Mouse (Mus musculus) neural tube, embryonic 14.5 days (tissue): ENCODE data around the gene Ache. TPM values are rescaled to one million over a fixed set of nuclear protein-coding genes. Genes with fewer than 3 reads are reported as not detected.

Source experiments
- ATAC-seq: fragments of 200-750 bp; cut with Nextera tagmentation; 2 replicates; pipeline ENCODE4 v1.8.0; 2017; ENCODE audit warnings: low read depth, mild to moderate bottlenecking, moderate TSS enrichment, moderate library complexity
- H3K27ac ChIP-seq: fragments of 300-500 bp; sonication (generic); 2 replicates; pipeline ENCODE4 v1.5.1; 2014; ENCODE audit warnings: low read depth, mild to moderate bottlenecking, control low read depth, low read length, moderate library complexity, mixed read lengths
- H3K27me3 ChIP-seq: fragments of 300-500 bp; sonication (generic); 2 replicates; pipeline ENCODE4 v1.6.1; 2014; ENCODE audit warnings: low read length; ENCODE audit not compliant: control insufficient read depth, insufficient read depth
- H3K36me3 ChIP-seq: fragments of 300-500 bp; sonication (generic); 2 replicates; pipeline ENCODE4 v1.6.1; 2014; ENCODE audit warnings: low read length, mixed read lengths; ENCODE audit not compliant: control insufficient read depth, insufficient read depth
- H3K4me1 ChIP-seq: fragments of 300-500 bp; sonication (generic); 2 replicates; pipeline ENCODE4 v1.6.1; 2014; ENCODE audit warnings: low read length; ENCODE audit not compliant: control insufficient read depth, insufficient read depth
- H3K4me2 ChIP-seq: fragments of 300-500 bp; sonication (generic); 2 replicates; pipeline ENCODE4 v1.6.1; 2014; ENCODE audit warnings: mild to moderate bottlenecking, low read depth, low read length, control low read depth
- H3K4me3 ChIP-seq: fragments of 300-500 bp; sonication (generic); 2 replicates; pipeline ENCODE4 v1.5.1; 2014; ENCODE audit warnings: low read depth, low read length, control low read depth, mixed read lengths
- H3K9ac ChIP-seq: fragments of 300-500 bp; sonication (generic); replicated peaks from 2 replicates; pipeline ENCODE4 v1.6.1; 2014; ENCODE audit warnings: low read depth, mild to moderate bottlenecking, control low read depth, low read length, mixed read lengths
- H3K9me3 ChIP-seq: fragments of 300-500 bp; sonication (generic); 2 replicates; pipeline ENCODE4 v1.6.1; 2016; ENCODE audit warnings: low read length; ENCODE audit not compliant: control insufficient read depth
- WGBS: fragments of 180-500 bp; shearing (Covaris S2); extraction: QIAGEN DNeasy Blood & Tissue Kit; methylation state at CpG from one replicate; pipeline ENCODE4 v1.1.7; 2014; 5-methylcytosine and 5-hydroxymethylcytosine counted together
- polyA plus RNA-seq: library from polyadenylated mRNA; unstranded; fragments of >200 nt; fragmentation: Nextera tagmentation; extraction: Ambion mirVana; gene quantifications from 2 replicates; pipeline ENCODE4 v1.2.1, GENCODE M21; 2014

Gene Ache
- polyA plus RNA-seq, 1 experiment from 2014 or later, result 79.1 TPM

DNA sequence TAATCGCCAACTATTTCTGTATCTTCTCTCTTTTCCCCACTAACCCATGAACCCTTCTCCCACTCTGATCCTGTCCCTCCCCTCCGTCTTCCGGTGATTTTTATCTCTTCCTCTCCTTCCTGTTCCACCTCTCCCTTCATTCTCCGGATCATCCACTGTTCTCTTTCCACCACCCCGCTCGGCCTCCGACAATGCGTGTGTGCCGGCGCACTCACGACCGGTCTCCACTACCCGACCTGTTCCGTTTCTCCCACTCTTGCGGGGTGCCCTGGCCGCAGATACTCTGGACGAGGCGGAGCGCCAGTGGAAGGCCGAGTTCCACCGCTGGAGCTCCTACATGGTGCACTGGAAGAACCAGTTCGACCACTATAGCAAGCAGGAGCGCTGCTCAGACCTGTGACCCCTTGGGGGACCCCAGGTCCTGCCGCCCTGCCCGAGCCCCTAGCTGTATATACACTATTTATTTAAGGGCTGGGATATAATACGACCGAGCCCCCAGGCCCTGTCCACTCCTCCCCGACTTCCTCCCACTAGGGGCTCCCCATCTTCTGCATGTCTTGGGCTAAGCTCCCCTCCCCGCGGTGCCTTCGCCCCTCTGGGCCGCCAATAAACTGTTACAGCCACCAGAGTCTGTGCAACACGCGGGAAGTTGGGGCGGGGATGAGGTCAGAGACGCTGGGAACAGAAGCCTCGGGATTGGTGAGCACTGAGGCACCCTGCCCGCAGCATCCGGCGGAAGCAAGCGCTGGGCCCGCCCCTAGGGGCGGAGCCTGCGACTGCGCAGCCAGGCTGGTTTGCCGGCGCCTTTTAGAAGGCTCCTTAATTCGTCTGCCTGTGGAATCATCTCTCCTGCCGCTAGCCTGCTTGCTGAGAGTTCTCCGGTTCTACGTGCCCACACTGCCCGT lies 6.8 kb downstream of the Ache start, which contains the start of gene Ufsp1:
Ufsp1 (plus strand) TSS at position 791 of the 905 bp plus-strand sequence.
- under 1% methylated on average over 52 of the region's 52 CpGs for WGBS

DNA sequence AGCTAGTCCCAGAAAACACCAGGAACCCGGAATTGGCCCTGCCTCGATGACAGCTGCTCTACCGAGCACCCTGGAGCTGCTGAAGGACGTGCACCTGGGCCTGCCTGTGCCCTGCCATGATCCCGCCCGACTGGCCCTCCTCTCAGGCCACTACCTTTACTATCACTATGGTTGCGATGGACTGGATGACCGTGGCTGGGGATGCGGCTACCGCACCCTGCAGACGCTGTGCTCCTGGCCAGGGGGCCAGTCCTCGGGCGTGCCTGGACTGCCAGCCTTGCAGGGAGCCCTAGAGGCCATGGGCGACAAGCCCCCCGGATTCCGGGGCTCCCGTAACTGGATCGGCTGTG lies 7.4 kb downstream of the Ache start:
- H3K27ac ChIP-seq, result peak overlapping the region; percentile 73

More for the DNA sequence above, 6.8 kb downstream of the Ache start, which contains the start of gene Ufsp1:
- Histone ChIP-seq H3K4me3 (peak within 1 kb of the TSS; percentile 36), H3K4me2 (peak within 1 kb of the TSS; percentile 63), H3K36me3 (peaks cover 40% of the 10 kb centered on the region), H3K9me3 (no peaks in the 10 kb centered on the region), H3K27me3 (peaks cover 4% of the 10 kb centered on the region; the same call in 1 of the 2 replicates), H3K4me1 (peaks cover 10% of the 10 kb centered on the region), H3K27ac (peak within 1 kb of the TSS; percentile 73), H3K9ac (peak within 1 kb of the TSS; percentile 55)
- ATAC-seq, result peak; percentile 97

DNA sequence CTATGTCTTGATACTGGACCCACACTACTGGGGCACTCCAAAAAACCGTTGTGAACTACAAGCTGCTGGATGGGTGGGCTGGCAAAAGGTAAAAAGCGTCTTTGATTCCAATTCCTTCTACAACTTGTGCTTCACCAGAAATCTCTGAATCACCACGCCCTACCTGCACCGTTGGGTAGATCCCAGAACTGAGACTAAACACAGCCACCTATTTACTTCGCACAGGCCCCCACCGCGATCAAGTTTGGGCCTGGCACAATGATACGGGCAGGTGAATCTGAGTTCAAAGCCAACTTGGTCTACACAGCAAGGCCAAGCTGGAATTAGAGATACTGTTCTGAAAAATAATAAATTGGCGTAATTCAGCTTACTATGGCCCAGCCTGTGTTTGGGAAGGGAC lies 8.0 kb downstream of the Ache start:
- H3K9ac ChIP-seq, result peak overlapping the region; percentile 55; the same call in 1 of the 2 replicates
- H3K36me3 ChIP-seq, result peaks cover 52% of the 10 kb centered on the region
- H3K4me2 ChIP-seq, result peak overlapping the region; percentile 63
- H3K27me3 ChIP-seq, result no peaks in the 10 kb centered on the region
- H3K4me3 ChIP-seq, result peak overlapping the region; percentile 36
- ATAC-seq, result no peak
- 85% methylated on average over 9 of the region's 9 CpGs for WGBS
- H3K4me1 ChIP-seq, result peaks cover 8% of the 10 kb centered on the region
- no peak overlapping the region for H3K27ac ChIP-seq
- H3K9me3 ChIP-seq, result no peaks in the 10 kb centered on the region

More for the DNA sequence above, 7.4 kb downstream of the Ache start:
- Histone ChIP-seq H3K4me2 (peak overlapping the region; percentile 63), H3K4me3 (peak overlapping the region; percentile 36), H3K9me3 (no peaks in the 10 kb centered on the region), H3K9ac (peak overlapping the region; percentile 55), H3K27me3 (no peaks in the 10 kb centered on the region), H3K36me3 (peaks cover 47% of the 10 kb centered on the region), H3K4me1 (peaks cover 8% of the 10 kb centered on the region)
- ATAC-seq, result peak; percentile 47
- WGBS, result 6% methylated on average over 18 of the region's 18 CpGs

- Histone ChIP-seq H3K36me3 (peaks cover 57% of the 10 kb centered on the region), H3K4me2 (no peak overlapping the region), H3K4me1 (peaks cover 8% of the 10 kb centered on the region), H3K9me3 (no peaks in the 10 kb centered on the region), H3K4me3 (no peak overlapping the region), H3K27me3 (no peaks in the 10 kb centered on the region), H3K9ac (no peak overlapping the region), H3K27ac (no peak overlapping the region)
- 90% methylated on average over 15 of the region's 15 CpGs for WGBS
- no peak for ATAC-seq
Observed at GRCm38 (mm10) chr5:137295712-137296111, 8.4 kb downstream of the Ache start.

DNA sequence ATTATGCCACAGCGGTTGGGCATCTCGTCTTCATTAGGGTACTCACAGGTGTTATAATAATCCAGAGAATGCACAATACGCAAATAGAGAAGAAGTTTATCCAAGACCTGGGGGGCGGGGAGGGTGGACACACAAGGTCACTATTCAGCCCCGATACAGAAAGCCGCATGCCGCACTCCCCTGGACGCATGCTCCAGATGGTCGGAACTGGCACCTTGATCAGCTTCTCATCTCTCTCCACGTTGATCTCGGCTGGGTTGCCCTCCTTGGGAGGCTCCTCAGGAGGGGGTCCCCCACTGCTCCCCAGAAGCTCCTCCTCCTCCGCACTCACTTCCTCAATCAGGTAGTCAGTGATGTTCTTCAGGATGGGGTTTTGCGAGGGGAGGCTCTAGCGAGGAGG lies 9.8 kb downstream of the Ache start:
- H3K4me3 ChIP-seq, result no peak overlapping the region
- 92% methylated on average over 14 of the region's 14 CpGs for WGBS
- H3K36me3 ChIP-seq, result peaks cover 68% of the 10 kb centered on the region
- H3K9ac ChIP-seq, result no peak overlapping the region
- H3K9me3 ChIP-seq, result no peaks in the 10 kb centered on the region
- H3K27me3 ChIP-seq, result no peaks in the 10 kb centered on the region
- peaks cover 8% of the 10 kb centered on the region for H3K4me1 ChIP-seq
- H3K4me2 ChIP-seq, result no peak overlapping the region
- no peak for ATAC-seq
- H3K27ac ChIP-seq, result no peak overlapping the region

- Histone ChIP-seq H3K9ac (no peak overlapping the region), H3K27me3 (no peaks in the 10 kb centered on the region), H3K4me2 (no peak overlapping the region), H3K4me1 (peaks cover 11% of the 10 kb centered on the region), H3K27ac (no peak overlapping the region), H3K9me3 (no peaks in the 10 kb centered on the region), H3K4me3 (no peak overlapping the region), H3K36me3 (peaks cover 85% of the 10 kb centered on the region)
- WGBS, result 87% methylated on average over 7 of the region's 7 CpGs
- no peak for ATAC-seq
Observed at GRCm38 (mm10) chr5:137299240-137299639, 11.9 kb downstream of the Ache start.

GRCm38 (mm10) chr5:137301253-137301652 lies 13.9 kb downstream of the Ache start:
- ATAC-seq, result peak; percentile 50; the same call in 1 of the 2 replicates
- H3K36me3 ChIP-seq, result peaks cover 73% of the 10 kb centered on the region
- H3K9me3 ChIP-seq, result no peaks in the 10 kb centered on the region
- no peak overlapping the region for H3K4me3 ChIP-seq
- H3K4me1 ChIP-seq, result peaks cover 23% of the 10 kb centered on the region
- 75% methylated on average over 21 of the region's 21 CpGs for WGBS
- no peaks in the 10 kb centered on the region for H3K27me3 ChIP-seq
- H3K4me2 ChIP-seq, result no peak overlapping the region
- no peak overlapping the region for H3K27ac ChIP-seq
- H3K9ac ChIP-seq, result no peak overlapping the region

GRCm38 (mm10) chr5:137303609-137304008 lies 16.3 kb downstream of the Ache start:
- WGBS, result 95% methylated on average over 4 of the region's 4 CpGs
- H3K4me3 ChIP-seq, result no peak overlapping the region
- no peaks in the 10 kb centered on the region for H3K9me3 ChIP-seq
- H3K27ac ChIP-seq, result no peak overlapping the region
- peaks cover 30% of the 10 kb centered on the region for H3K4me1 ChIP-seq
- H3K36me3 ChIP-seq, result peaks cover 49% of the 10 kb centered on the region
- no peak overlapping the region for H3K4me2 ChIP-seq
- no peak for ATAC-seq
- H3K27me3 ChIP-seq, result no peaks in the 10 kb centered on the region
- no peak overlapping the region for H3K9ac ChIP-seq

DNA sequence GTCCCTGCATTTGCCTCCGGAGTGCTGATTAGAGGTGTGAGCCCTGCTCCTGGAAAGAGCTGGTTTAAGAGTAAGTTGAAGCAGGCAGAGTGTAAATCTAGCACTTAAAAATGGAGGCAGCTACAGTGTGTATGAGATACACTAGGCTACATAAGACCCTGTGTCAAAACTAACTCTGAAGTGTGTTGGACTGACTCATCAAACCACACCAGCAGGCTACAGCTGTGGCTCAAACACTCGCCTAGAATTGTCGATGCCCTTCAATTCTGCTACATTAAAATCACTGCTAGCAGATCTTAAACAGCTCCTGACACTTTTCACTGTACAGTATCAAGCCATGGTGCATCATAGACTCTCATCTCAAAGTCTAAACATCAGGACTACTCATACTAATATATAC lies 16.8 kb downstream of the Ache start:
- Histone ChIP-seq H3K27ac (no peak overlapping the region), H3K4me1 (peaks cover 30% of the 10 kb centered on the region), H3K4me2 (peak overlapping the region; percentile 71), H3K9me3 (no peaks in the 10 kb centered on the region), H3K4me3 (no peak overlapping the region), H3K27me3 (no peaks in the 10 kb centered on the region), H3K36me3 (peaks cover 44% of the 10 kb centered on the region), H3K9ac (no peak overlapping the region)
- WGBS, result 84% methylated on average over 3 of the region's 3 CpGs
- no peak for ATAC-seq
